Mouse (Mus musculus): ENCODE data around the gene Nyap1.

DNA sequence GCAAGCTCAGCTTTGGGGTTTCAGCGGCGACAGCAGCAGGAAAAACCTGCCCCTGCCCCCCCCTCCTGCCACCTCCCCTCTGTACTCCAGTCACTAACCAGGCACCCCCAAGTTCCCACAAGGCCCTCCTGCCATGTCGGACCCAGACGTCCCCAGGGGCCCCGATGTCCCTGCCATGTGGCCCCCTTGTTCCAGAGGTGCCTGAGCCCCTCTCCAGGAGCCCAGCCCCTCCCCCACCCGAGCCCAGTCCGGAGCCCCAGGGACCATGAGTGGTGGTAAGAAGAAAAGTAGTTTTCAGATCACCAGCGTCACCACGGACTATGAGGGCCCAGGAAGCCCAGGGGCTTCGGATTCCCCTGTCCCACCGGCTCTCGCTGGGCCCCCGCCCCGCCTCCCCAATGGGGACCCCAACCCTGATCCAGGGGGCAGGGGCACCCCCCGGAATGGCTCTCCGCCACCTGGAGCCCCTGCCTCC, 5.5 kb upstream of the Nyap1 start:
- TF ChIP-seq POU5F1 (IDR thresholded peaks at IDR 0.05; ENCODE audit: borderline replicate concordance, low read length) (no peak), CTCF (conservative IDR thresholded peaks at IDR 0.05; ENCODE audit: low read length) (no peak), NANOG (IDR thresholded peaks at IDR 0.05; ENCODE audit: borderline replicate concordance, low read length) (no peak)
